Mouse (Mus musculus) E14TG2a.4 (cell line): Measurements from ENCODE around the gene Cast.

Source experiments
- CTCF ChIP-seq: conservative IDR thresholded peaks from 2 replicates; pipeline ENCODE4 v1.5.1; 2014; ENCODE audit warnings: low read length
- NANOG ChIP-seq: IDR thresholded peaks from 2 replicates; pipeline ENCODE4 v1.6.1; 2014; ENCODE audit warnings: borderline replicate concordance, low read length, mixed read lengths
- POU5F1 ChIP-seq: IDR thresholded peaks from 2 replicates; pipeline ENCODE4 v1.6.1; 2014; ENCODE audit warnings: low read length, borderline replicate concordance

GRCm38 (mm10) chr13:74762741-74763140 is 45.9 kb downstream of the Cast start:
- TF ChIP-seq CTCF (no peak), NANOG (no peak), POU5F1 (no peak)
